Mouse (Mus musculus) kidney, embryonic 14.5 days (tissue): ENCODE measurements around the gene Ppard. TPM values are rescaled to one million over a fixed set of nuclear protein-coding genes. Genes with fewer than 3 reads are reported as not detected.

Experiments
- ATAC-seq: fragments of 200-750 bp; cut with Nextera tagmentation; 2 replicates; pipeline ENCODE4 v1.8.0; 2017; ENCODE audit warnings: moderate number of reproducible peaks, mild to moderate bottlenecking, moderate TSS enrichment, moderate library complexity; ENCODE audit not compliant: low FRiP score, low TSS enrichment
- H3K27ac ChIP-seq: fragments of 300-500 bp; sonication (generic); 2 replicates; pipeline ENCODE4 v1.5.1; 2014; ENCODE audit warnings: low read depth, mild to moderate bottlenecking, low read length, moderate library complexity, mixed read lengths
- H3K27me3 ChIP-seq: fragments of 300-500 bp; sonication (generic); 2 replicates; pipeline ENCODE4 v1.6.1; 2014; ENCODE audit warnings: mild to moderate bottlenecking, low read length; ENCODE audit not compliant: control insufficient read depth, insufficient read depth
- H3K36me3 ChIP-seq: fragments of 300-500 bp; sonication (generic); 2 replicates; pipeline ENCODE4 v1.6.1; 2014; ENCODE audit warnings: low read length, mixed read lengths; ENCODE audit not compliant: control insufficient read depth, insufficient read depth
- H3K4me1 ChIP-seq: fragments of 300-500 bp; sonication (generic); 2 replicates; pipeline ENCODE4 v1.6.1; 2014; ENCODE audit warnings: low read length, mixed read lengths; ENCODE audit not compliant: control insufficient read depth, insufficient read depth
- H3K4me2 ChIP-seq: fragments of 300-500 bp; sonication (generic); replicated peaks from 2 replicates; pipeline ENCODE4 v1.6.1; 2014; ENCODE audit warnings: low read depth, mild to moderate bottlenecking, low read length
- H3K4me3 ChIP-seq: fragments of 300-500 bp; sonication (generic); 2 replicates; pipeline ENCODE4 v1.5.1; 2014; ENCODE audit warnings: mild to moderate bottlenecking, low read length
- H3K9ac ChIP-seq: fragments of 300-500 bp; sonication (generic); 2 replicates; pipeline ENCODE4 v1.6.1; 2014; ENCODE audit warnings: low read depth, mild to moderate bottlenecking, low read length, moderate library complexity
- H3K9me3 ChIP-seq: fragments of 300-500 bp; sonication (generic); 2 replicates; pipeline ENCODE4 v1.6.1; 2016; ENCODE audit warnings: low read length; ENCODE audit not compliant: control insufficient read depth
- WGBS: fragments of 180-500 bp; shearing (Covaris S2); extraction: QIAGEN DNeasy Blood & Tissue Kit; methylation state at CpG from one replicate; pipeline ENCODE4 v1.1.7; 2014; 5-methylcytosine and 5-hydroxymethylcytosine counted together
- polyA plus RNA-seq: library from polyadenylated mRNA; unstranded; fragments of >200 nt; fragmentation: Nextera tagmentation; extraction: Ambion mirVana; gene quantifications from 2 replicates; pipeline ENCODE4 v1.2.1, GENCODE M21; 2014

Ppard gene
- polyA plus RNA-seq, 1 experiment from 2014 or later = 2.3 TPM

- H3K4me1 ChIP-seq = 0 out of 2 replicates have a peak, but pooled peaks cover 7% of the 10 kb centered on the region
- no peak overlapping the region for H3K4me2 ChIP-seq
- no peak overlapping the region for H3K27ac ChIP-seq
- 74% methylated on average over 9 of the region's 9 CpGs for WGBS
- no peak for ATAC-seq
- peak overlapping the region; percentile 18; the same call in 1 of the 2 replicates for H3K9ac ChIP-seq
- no peaks in the 10 kb centered on the region for H3K27me3 ChIP-seq
- H3K36me3 ChIP-seq = no peaks in the 10 kb centered on the region
- no peaks in the 10 kb centered on the region for H3K9me3 ChIP-seq
- H3K4me3 ChIP-seq = no peak overlapping the region
These were observed 39.8 kb downstream of the Ppard start for GRCm38 (mm10) chr17:28272281-28272680.

- Histone ChIP-seq H3K27me3 (no peaks in the 10 kb centered on the region), H3K27ac (no peak overlapping the region), H3K9me3 (no peaks in the 10 kb centered on the region), H3K4me1 (0 out of 2 replicates have a peak, but pooled peaks cover 12% of the 10 kb centered on the region), H3K9ac (no peak overlapping the region), H3K4me2 (no peak overlapping the region), H3K4me3 (no peak overlapping the region), H3K36me3 (no peaks in the 10 kb centered on the region)
- no peak for ATAC-seq
- WGBS = 77% methylated on average over 6 of the region's 6 CpGs
These were observed 40.3 kb downstream of the Ppard start for GRCm38 (mm10) chr17:28272837-28273236.

- no peaks in the 10 kb centered on the region for H3K27me3 ChIP-seq
- H3K27ac ChIP-seq = no peak overlapping the region
- H3K4me1 ChIP-seq = peaks cover 21% of the 10 kb centered on the region
- H3K4me2 ChIP-seq = no peak overlapping the region
- H3K4me3 ChIP-seq = no peak overlapping the region
- H3K36me3 ChIP-seq = no peaks in the 10 kb centered on the region
- 79% methylated on average over 3 of the region's 3 CpGs for WGBS
- H3K9me3 ChIP-seq = no peaks in the 10 kb centered on the region
- no peak overlapping the region for H3K9ac ChIP-seq
- no peak for ATAC-seq
These were observed 42.2 kb downstream of the Ppard start for GRCm38 (mm10) chr17:28274739-28275138.

- Histone ChIP-seq H3K4me2 (no peak overlapping the region), H3K9me3 (no peaks in the 10 kb centered on the region), H3K9ac (no peak overlapping the region), H3K27me3 (no peaks in the 10 kb centered on the region), H3K4me1 (peaks cover 38% of the 10 kb centered on the region), H3K4me3 (no peak overlapping the region), H3K27ac (no peak overlapping the region), H3K36me3 (no peaks in the 10 kb centered on the region)
- ATAC-seq = no peak
- 73% methylated on average over 14 of the region's 14 CpGs for WGBS
These were observed 44.7 kb downstream of the Ppard start for GRCm38 (mm10) chr17:28277226-28277625.

- Histone ChIP-seq H3K36me3 (no peaks in the 10 kb centered on the region), H3K4me3 (no peak overlapping the region), H3K9me3 (no peaks in the 10 kb centered on the region), H3K9ac (no peak overlapping the region), H3K4me2 (no peak overlapping the region), H3K4me1 (peaks cover 38% of the 10 kb centered on the region), H3K27me3 (no peaks in the 10 kb centered on the region), H3K27ac (no peak overlapping the region)
- 81% methylated on average over 10 of the region's 10 CpGs for WGBS
- ATAC-seq = no peak
These were observed 45.2 kb downstream of the Ppard start for GRCm38 (mm10) chr17:28277721-28278120.

- 96% methylated on average over 3 of the region's 3 CpGs for WGBS
- peaks cover 38% of the 10 kb centered on the region for H3K4me1 ChIP-seq
These were observed 45.7 kb downstream of the Ppard start for GRCm38 (mm10) chr17:28278156-28278555.

GRCm38 (mm10) chr17:28279236-28279635 lies 46.7 kb downstream of the Ppard start:
- Histone ChIP-seq H3K4me1 (peaks cover 38% of the 10 kb centered on the region), H3K36me3 (no peaks in the 10 kb centered on the region), H3K4me2 (no peak overlapping the region), H3K27ac (peak overlapping the region; percentile 62), H3K9ac (0 out of 2 replicates have a peak overlapping the region, but pooled peaks have one; percentile 31), H3K9me3 (no peaks in the 10 kb centered on the region), H3K4me3 (no peak overlapping the region), H3K27me3 (no peaks in the 10 kb centered on the region)
- WGBS = 23% methylated on average over 4 of the region's 4 CpGs
- ATAC-seq = no peak

More at GRCm38 (mm10) chr17:28278156-28278555, 45.7 kb downstream of the Ppard start:
- H3K4me3 ChIP-seq = no peak overlapping the region
- no peak for ATAC-seq
- H3K36me3 ChIP-seq = no peaks in the 10 kb centered on the region
- no peak overlapping the region for H3K9ac ChIP-seq
- H3K9me3 ChIP-seq = no peaks in the 10 kb centered on the region
- H3K27me3 ChIP-seq = no peaks in the 10 kb centered on the region
- H3K4me2 ChIP-seq = no peak overlapping the region
- no peak overlapping the region for H3K27ac ChIP-seq

- Histone ChIP-seq H3K9ac (0 out of 2 replicates have a peak overlapping the region, but pooled peaks have one; percentile 31), H3K4me2 (no peak overlapping the region), H3K27me3 (no peaks in the 10 kb centered on the region), H3K9me3 (no peaks in the 10 kb centered on the region), H3K4me3 (no peak overlapping the region), H3K4me1 (peaks cover 43% of the 10 kb centered on the region), H3K27ac (peak overlapping the region; percentile 62), H3K36me3 (no peaks in the 10 kb centered on the region)
- 60% methylated on average over 15 of the region's 15 CpGs for WGBS
- ATAC-seq = no peak
These were observed 47.4 kb downstream of the Ppard start for GRCm38 (mm10) chr17:28279780-28280422.

GRCm38 (mm10) chr17:28280423-28280800 lies 47.9 kb downstream of the Ppard start:
- H3K4me2 ChIP-seq = no peak overlapping the region
- no peaks in the 10 kb centered on the region for H3K36me3 ChIP-seq
- H3K27me3 ChIP-seq = no peaks in the 10 kb centered on the region
- ATAC-seq = no peak
- no peak overlapping the region for H3K9ac ChIP-seq
- H3K4me1 ChIP-seq = peaks cover 48% of the 10 kb centered on the region
- 78% methylated on average over 7 of the region's 7 CpGs for WGBS
- no peaks in the 10 kb centered on the region for H3K9me3 ChIP-seq
- no peak overlapping the region for H3K4me3 ChIP-seq
- peak overlapping the region; percentile 62; the same call in 1 of the 2 replicates for H3K27ac ChIP-seq
